Mouse (Mus musculus): ENCODE measurements at regions not wholly inside any gene's neighbourhood (a gene's known extent, or its start where the extent isn't known, plus 50 kb on each side); places are given as distances from the start of the nearest gene placed in this dataset.

- DNase-seq: no peak
- intact Hi-C loops (cut with DNase I): no loop called here
Observed at GRCm38 (mm10) chr1:138343451-138343850, 69.9 kb downstream of the Atp6v1g3 start.

GRCm38 (mm10) chr1:138344920-138345319 lies 71.4 kb downstream of the Atp6v1g3 start:
- intact Hi-C loops (cut with DNase I): no loop called here
- DNase-seq: no peak

GRCm38 (mm10) chr1:138345992-138346391 lies 72.5 kb downstream of the Atp6v1g3 start:
- intact Hi-C loops (cut with DNase I): no loop called here
- no peak for DNase-seq

GRCm38 (mm10) chr1:138346904-138347303 lies 73.4 kb downstream of the Atp6v1g3 start:
- intact Hi-C loops (cut with DNase I): no loop called here

GRCm38 (mm10) chr1:138348447-138348846 lies 74.9 kb downstream of the Atp6v1g3 start:
- intact Hi-C loops (cut with DNase I): no loop called here
- no peak for DNase-seq

More at GRCm38 (mm10) chr1:138346904-138347303, 73.4 kb downstream of the Atp6v1g3 start:
- no peak for DNase-seq

GRCm38 (mm10) chr1:138349099-138349498 lies 75.6 kb downstream of the Atp6v1g3 start:
- intact Hi-C loops (cut with DNase I): no loop called here
- no peak for DNase-seq

GRCm38 (mm10) chr1:138356407-138356806 lies 82.9 kb downstream of the Atp6v1g3 start:
- intact Hi-C loops (cut with DNase I): no loop called here

GRCm38 (mm10) chr1:138362684-138363472 lies 89.3 kb downstream of the Atp6v1g3 start:
- intact Hi-C loops (cut with DNase I): no loop called here
- no peak for DNase-seq

More at GRCm38 (mm10) chr1:138356407-138356806, 82.9 kb downstream of the Atp6v1g3 start:
- DNase-seq: no peak

- DNase-seq: no peak
- intact Hi-C loops (cut with DNase I): no loop called here
Observed at GRCm38 (mm10) chr1:138369953-138370482, 96.5 kb downstream of the Atp6v1g3 start.

- DNase-seq: no peak
- intact Hi-C loops (cut with DNase I): no loop called here
Observed at GRCm38 (mm10) chr1:138371474-138371873, 97.9 kb downstream of the Atp6v1g3 start.

GRCm38 (mm10) chr1:138384146-138384545 lies 110.6 kb downstream of the Atp6v1g3 start:
- no peak for DNase-seq
- intact Hi-C loops (cut with DNase I): no loop called here

GRCm38 (mm10) chr1:138385156-138385841 lies 111.8 kb downstream of the Atp6v1g3 start:
- intact Hi-C loops (cut with DNase I): no loop called here
- no peak for DNase-seq

GRCm38 (mm10) chr1:138386001-138386400 lies 112.5 kb downstream of the Atp6v1g3 start:
- intact Hi-C loops (cut with DNase I): no loop called here
- no peak for DNase-seq

- no peak for DNase-seq
- intact Hi-C loops (cut with DNase I): no loop called here
Observed at GRCm38 (mm10) chr1:138388634-138389033, 115.1 kb downstream of the Atp6v1g3 start.

- no peak for DNase-seq
- intact Hi-C loops (cut with DNase I): no loop called here
Observed at GRCm38 (mm10) chr1:138389676-138390075, 116.1 kb downstream of the Atp6v1g3 start.

- DNase-seq: no peak
- intact Hi-C loops (cut with DNase I): loop anchor here (10.0 kb wide), 1 partner anchor 216 kb away; no protein-coding TSS in a partner anchor
Observed at GRCm38 (mm10) chr1:138418610-138419009, 145.1 kb downstream of the Atp6v1g3 start.

GRCm38 (mm10) chr1:138427416-138427815 lies 153.9 kb downstream of the Atp6v1g3 start:
- DNase-seq: no peak
- intact Hi-C loops (cut with DNase I): no loop called here
